Mouse (Mus musculus): ENCODE measurements around the gene Angptl4. TPM values are rescaled to one million over a fixed set of nuclear protein-coding genes. Genes with fewer than 3 reads are reported as not detected.
"Not testable (repeated sequence)": the region's sequence is repeated elsewhere in the genome, so short reads cannot be mapped to it uniquely, and the experiment has no call there.

The Angptl4 gene
- polyA plus RNA-seq, 1 experiment, result 19.2 TPM

DNA sequence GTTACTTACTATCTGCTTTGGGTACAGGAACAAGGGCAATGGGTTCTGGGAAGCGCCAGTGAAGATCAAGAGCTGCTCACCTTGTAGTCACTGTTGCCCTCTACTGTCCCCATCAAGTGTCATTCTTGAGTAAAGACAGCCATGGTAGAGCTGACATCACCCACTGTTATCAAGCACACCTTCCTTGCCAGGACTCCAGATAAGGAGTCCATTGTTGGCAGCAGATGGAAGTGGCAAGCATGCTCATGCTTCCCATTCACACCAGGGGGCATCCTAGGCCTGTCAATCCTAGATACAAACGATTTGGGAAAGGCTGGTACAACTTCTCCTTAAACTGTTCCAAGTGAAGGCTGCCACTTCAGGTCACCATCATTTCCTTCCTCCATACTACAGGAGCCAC is 35.6 kb downstream of the Angptl4 start:
- no peak overlapping the region for H3K27ac ChIP-seq (ENCODE audit: insufficient read depth, low read depth, low read length)
- DNase-seq, result peak; percentile 55
- H3K4me1 ChIP-seq (ENCODE audit: control insufficient read depth, insufficient read depth, low read length), result peaks cover 2% of the 10 kb centered on the region; the same call in 1 of the 2 replicates
- no peaks in the 10 kb centered on the region for H3K27me3 ChIP-seq (replicated peaks; ENCODE audit: control insufficient read depth, insufficient read depth, low read length)
- no peak overlapping the region for H3K4me3 ChIP-seq (ENCODE audit: insufficient read depth, low read depth, low read length)
- peaks cover 1% of the 10 kb centered on the region for H3K36me3 ChIP-seq (ENCODE audit: control insufficient read depth, insufficient read depth, low read length)
- TF ChIP-seq CTCF (conservative IDR thresholded peaks at IDR 0.05; ENCODE audit: insufficient read depth, insufficient read length, low read depth, low read length) (peak; percentile 96), POLR2A (IDR thresholded peaks at IDR 0.05; ENCODE audit: low read depth, low read length) (no peak)
- 52% methylated on average over 2 of the region's 2 CpGs for WGBS

DNA sequence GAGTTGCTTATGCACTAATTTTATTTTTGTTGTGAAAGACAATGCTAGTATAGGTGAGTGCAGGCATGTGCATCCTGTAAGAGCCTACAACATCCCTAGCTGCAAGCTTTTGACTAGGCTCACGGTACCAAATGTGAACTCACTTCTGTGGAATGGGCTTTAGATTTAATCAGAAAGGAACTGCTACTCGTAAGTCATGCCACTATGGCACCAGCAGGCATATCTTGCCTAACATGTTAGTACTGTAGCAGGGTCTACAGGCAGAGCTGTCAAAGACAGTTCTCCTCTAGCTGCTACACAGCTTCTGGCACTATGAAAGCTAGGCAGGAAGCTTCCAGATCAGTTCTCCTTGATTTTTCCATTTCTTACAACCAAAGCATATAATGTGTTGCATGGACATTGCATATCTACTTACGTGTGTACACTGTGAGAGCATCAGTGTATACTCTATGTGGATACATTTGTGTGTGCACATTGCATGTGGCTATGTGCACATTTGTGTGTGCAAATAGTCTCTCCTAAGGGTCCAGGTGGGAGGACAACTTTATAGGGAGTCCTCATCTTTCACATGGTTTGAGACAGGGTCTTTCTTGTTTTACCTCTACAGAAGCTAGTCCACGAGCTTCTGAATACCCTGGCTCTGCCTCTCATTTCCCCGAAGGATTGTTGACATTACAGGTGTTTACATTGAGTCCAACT is 36.8 kb downstream of the Angptl4 start:
- H3K4me3 ChIP-seq (ENCODE audit: insufficient read depth, low read depth, low read length), result no peak overlapping the region

DNA sequence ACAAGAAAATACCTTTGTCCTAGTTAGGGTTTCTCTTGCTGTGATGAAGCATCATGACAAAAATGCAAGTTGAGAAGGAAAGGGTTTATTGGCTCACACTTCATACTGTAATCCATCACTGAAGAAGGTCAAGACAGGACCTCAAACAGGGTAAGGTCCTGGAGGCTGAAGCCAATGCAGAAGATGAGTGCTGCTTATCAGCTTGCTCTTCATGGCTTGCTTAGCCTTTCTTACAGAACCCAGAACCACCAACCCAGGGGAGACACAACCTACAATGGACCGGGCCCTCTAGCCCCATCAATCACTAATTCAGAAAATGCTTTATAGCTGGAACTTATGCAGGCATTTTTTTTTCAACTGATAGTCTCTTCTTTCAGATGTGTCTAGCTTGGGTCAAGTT is 39.2 kb downstream of the Angptl4 start:
- no peak overlapping the region for H3K4me3 ChIP-seq (ENCODE audit: insufficient read depth, low read depth, low read length)
- TF ChIP-seq CTCF (conservative IDR thresholded peaks at IDR 0.05; ENCODE audit: insufficient read depth, insufficient read length, low read depth, low read length), result no peak
- no peak for TF ChIP-seq POLR2A (IDR thresholded peaks at IDR 0.05; ENCODE audit: low read depth, low read length)
- DNase-seq, result no peak
- H3K4me1 ChIP-seq (ENCODE audit: control insufficient read depth, insufficient read depth, low read length), result no peaks in the 10 kb centered on the region; the same call in 1 of the 2 replicates
- WGBS, result 89% methylated on average over 1 of the region's 1 CpGs
- no peaks in the 10 kb centered on the region for H3K27me3 ChIP-seq (replicated peaks; ENCODE audit: control insufficient read depth, insufficient read depth, low read length)
- H3K36me3 ChIP-seq (ENCODE audit: control insufficient read depth, insufficient read depth, low read length), result no peaks in the 10 kb centered on the region; the same call in 1 of the 2 replicates
- H3K27ac ChIP-seq (ENCODE audit: insufficient read depth, low read depth, low read length), result no peak overlapping the region

More for the DNA sequence above, 36.8 kb downstream of the Angptl4 start:
- Histone ChIP-seq H3K27ac (ENCODE audit: insufficient read depth, low read depth, low read length) (no peak overlapping the region), H3K36me3 (ENCODE audit: control insufficient read depth, insufficient read depth, low read length) (peaks cover 1% of the 10 kb centered on the region), H3K27me3 (replicated peaks; ENCODE audit: control insufficient read depth, insufficient read depth, low read length) (no peaks in the 10 kb centered on the region), H3K4me1 (ENCODE audit: control insufficient read depth, insufficient read depth, low read length) (no peaks in the 10 kb centered on the region; the same call in 1 of the 2 replicates)
- DNase-seq, result no peak
- WGBS, result 84% methylated on average over 5 of the region's 5 CpGs
- no peak for TF ChIP-seq POLR2A (IDR thresholded peaks at IDR 0.05; ENCODE audit: low read depth, low read length)

DNA sequence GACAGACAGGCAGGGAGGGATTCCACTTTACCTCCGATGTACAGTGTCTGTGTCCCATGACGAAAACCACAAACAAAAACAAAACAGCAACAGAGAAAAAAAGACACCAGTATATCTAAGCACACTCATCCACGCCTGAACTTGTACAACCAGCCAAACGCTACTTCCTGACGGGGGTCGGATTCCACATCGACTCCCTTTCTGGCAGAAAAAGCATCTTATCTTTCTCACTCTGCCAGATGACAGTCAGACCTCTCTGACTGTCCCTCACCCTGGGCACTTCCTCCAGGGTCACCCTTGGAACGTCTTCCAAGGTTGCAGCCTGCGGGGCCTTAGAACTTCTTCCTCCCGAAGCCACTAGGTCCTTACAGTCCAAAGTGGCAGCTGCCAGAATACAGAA is 48.1 kb downstream of the Angptl4 start:
- 45% methylated on average over 10 of the region's 10 CpGs for WGBS
- H3K4me3 ChIP-seq (ENCODE audit: insufficient read depth, low read depth, low read length), result not testable (repeated sequence)

DNA sequence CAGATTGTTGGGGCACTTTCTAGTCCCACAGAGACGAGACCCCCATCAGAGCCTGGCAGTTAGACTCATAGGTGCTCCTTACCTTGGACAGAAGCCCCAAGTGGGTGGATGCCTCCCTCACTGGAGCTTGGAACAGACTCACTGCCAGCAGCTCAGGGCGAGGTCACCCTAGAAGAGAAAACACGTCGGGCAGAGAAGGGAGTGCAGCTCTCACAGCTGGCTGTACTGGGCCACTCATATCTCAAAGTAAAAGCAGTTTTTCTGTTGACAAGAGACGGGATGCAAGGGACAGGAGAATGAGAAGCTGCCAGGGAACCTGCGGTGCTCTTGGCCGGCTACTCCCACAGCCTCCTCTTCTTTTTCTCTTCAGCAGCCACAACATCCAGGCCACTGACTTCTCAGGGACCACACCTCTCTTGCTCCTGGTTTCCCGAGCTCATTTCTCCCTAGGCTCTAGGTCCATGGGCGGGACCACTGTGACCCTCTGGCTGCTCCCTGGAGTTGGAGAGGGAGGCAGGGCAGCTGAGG is 49.0 kb downstream of the Angptl4 start:
- WGBS, result 41% methylated on average over 9 of the region's 9 CpGs
- H3K27ac ChIP-seq (ENCODE audit: insufficient read depth, low read depth, low read length); H3K36me3 ChIP-seq (ENCODE audit: control insufficient read depth, insufficient read depth, low read length); H3K4me1 ChIP-seq (ENCODE audit: control insufficient read depth, insufficient read depth, low read length); H3K4me3 ChIP-seq (ENCODE audit: insufficient read depth, low read depth, low read length); H3K27me3 ChIP-seq (replicated peaks; ENCODE audit: control insufficient read depth, insufficient read depth, low read length); DNase-seq: not testable (repeated sequence)

More for the DNA sequence above, 48.1 kb downstream of the Angptl4 start:
- not testable (repeated sequence) for H3K27me3 ChIP-seq (replicated peaks; ENCODE audit: control insufficient read depth, insufficient read depth, low read length); H3K27ac ChIP-seq (ENCODE audit: insufficient read depth, low read depth, low read length); H3K4me1 ChIP-seq (ENCODE audit: control insufficient read depth, insufficient read depth, low read length); DNase-seq; H3K36me3 ChIP-seq (ENCODE audit: control insufficient read depth, insufficient read depth, low read length)

DNA sequence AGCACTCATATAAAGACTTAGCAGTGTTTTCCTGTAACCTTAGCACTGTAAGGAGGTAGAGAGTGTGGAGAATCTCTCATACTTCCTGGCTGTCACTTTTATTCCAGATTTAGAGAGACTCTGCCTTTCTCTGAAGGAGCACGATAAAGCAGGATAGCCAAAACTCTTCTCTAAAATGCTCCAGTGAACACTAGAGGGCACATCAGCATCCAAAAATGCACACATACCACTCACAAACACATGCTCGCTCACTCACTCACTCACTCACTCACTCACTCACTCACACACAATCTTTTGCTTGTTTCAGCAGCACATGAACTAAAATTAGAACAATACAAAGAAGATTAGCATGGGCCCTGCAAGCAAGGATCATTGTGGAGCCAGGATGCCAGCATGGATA is 52.4 kb downstream of the Angptl4 start:
- H3K4me3 ChIP-seq (ENCODE audit: insufficient read depth, low read depth, low read length), result no peak overlapping the region
- 31% methylated on average over 2 of the region's 2 CpGs for WGBS
- no peak overlapping the region for H3K27ac ChIP-seq (ENCODE audit: insufficient read depth, low read depth, low read length)
- H3K27me3 ChIP-seq (replicated peaks; ENCODE audit: control insufficient read depth, insufficient read depth, low read length), result no peaks in the 10 kb centered on the region
- TF ChIP-seq CTCF (conservative IDR thresholded peaks at IDR 0.05; ENCODE audit: insufficient read depth, insufficient read length, low read depth, low read length) (no peak; the same call in 1 of the 2 replicates), POLR2A (IDR thresholded peaks at IDR 0.05; ENCODE audit: low read depth, low read length) (no peak)
- peak; percentile 40 for DNase-seq
- no peaks in the 10 kb centered on the region for H3K36me3 ChIP-seq (ENCODE audit: control insufficient read depth, insufficient read depth, low read length)
- no peaks in the 10 kb centered on the region for H3K4me1 ChIP-seq (ENCODE audit: control insufficient read depth, insufficient read depth, low read length)

DNA sequence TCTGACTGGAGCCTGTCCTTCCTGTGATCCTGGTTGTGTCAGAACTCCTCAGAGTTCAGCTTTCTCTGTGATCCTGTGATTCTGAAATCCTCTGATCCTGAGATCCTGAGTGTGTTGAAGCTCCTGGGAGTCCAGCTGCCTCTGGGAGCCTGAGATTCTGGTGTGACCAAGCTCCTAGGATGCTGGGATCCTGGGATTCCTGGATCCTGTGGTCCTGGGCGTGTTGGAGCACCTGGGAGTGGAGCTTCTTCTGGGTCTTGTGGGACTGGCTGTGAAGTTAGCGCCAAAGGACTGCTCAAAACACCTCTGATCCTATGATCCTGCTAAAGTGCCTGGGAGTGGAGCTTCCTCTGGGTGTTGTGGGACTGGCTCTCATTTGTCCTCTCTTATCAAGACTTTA is 53.2 kb downstream of the Angptl4 start:
- H3K27me3 ChIP-seq (replicated peaks; ENCODE audit: control insufficient read depth, insufficient read depth, low read length), result no peaks in the 10 kb centered on the region
- H3K36me3 ChIP-seq (ENCODE audit: control insufficient read depth, insufficient read depth, low read length), result no peaks in the 10 kb centered on the region
- no peak overlapping the region for H3K27ac ChIP-seq (ENCODE audit: insufficient read depth, low read depth, low read length)
- no peak overlapping the region for H3K4me3 ChIP-seq (ENCODE audit: insufficient read depth, low read depth, low read length)
- WGBS, result 84% methylated on average over 2 of the region's 2 CpGs
- no peak for TF ChIP-seq POLR2A (IDR thresholded peaks at IDR 0.05; ENCODE audit: low read depth, low read length)
- TF ChIP-seq CTCF (conservative IDR thresholded peaks at IDR 0.05; ENCODE audit: insufficient read depth, insufficient read length, low read depth, low read length), result no peak
- no peaks in the 10 kb centered on the region for H3K4me1 ChIP-seq (ENCODE audit: control insufficient read depth, insufficient read depth, low read length)
- no peak for DNase-seq

Other genes starting within 250 kb of the Angptl4 start
- 1.5 and 2.7 TPM in 2 replicates for gene Myo1f, start 226.1 kb downstream of the Angptl4 start, polyA plus RNA-seq (2012; rRNA removed)
- 43.2 and 44.0 TPM in 2 replicates for gene Zfp414, start 152.7 kb downstream of the Angptl4 start, polyA plus RNA-seq (2012; rRNA removed)
- 0.34 and 0.48 TPM in 2 replicates for gene Pram1, start 143.8 kb downstream of the Angptl4 start, polyA plus RNA-seq (2012; rRNA removed)
- gene Hnrnpm, start 95.0 kb downstream of the Angptl4 start, polyA plus RNA-seq (2012; rRNA removed), result 49.9 and 50.7 TPM in 2 replicates
- gene March2, start 63.2 kb downstream of the Angptl4 start, polyA plus RNA-seq (2012; rRNA removed), result 95.8 and 102 TPM in 2 replicates
- 291 and 303 TPM in 2 replicates for gene Rab11b, start 21.3 kb downstream of the Angptl4 start, polyA plus RNA-seq (2012; rRNA removed)
- gene Kank3, start 28.7 kb upstream of the Angptl4 start, polyA plus RNA-seq (2012; rRNA removed), result 83.0 and 89.3 TPM in 2 replicates
- 620 and 1,023 TPM in 2 replicates for gene Rps28, start 42.7 kb upstream of the Angptl4 start, polyA plus RNA-seq (2012; rRNA removed)
- 672 and 745 TPM in 2 replicates for gene Ndufa7, start 42.7 kb upstream of the Angptl4 start, polyA plus RNA-seq (2012; rRNA removed)
- 71.3 and 87.8 TPM in 2 replicates for gene Cd320, start 61.3 kb upstream of the Angptl4 start, polyA plus RNA-seq (2012; rRNA removed)
- gene Gm7029, start 92.0 kb upstream of the Angptl4 start, polyA plus RNA-seq (2012; rRNA removed), result not detected in 2 replicates
- gene Kifc1, start 108.8 kb upstream of the Angptl4 start, polyA plus RNA-seq (2012; rRNA removed), result 1.3 and 1.6 TPM in 2 replicates
- not detected in 2 replicates for gene Platr17, start 123.3 kb upstream of the Angptl4 start, polyA plus RNA-seq (2012; rRNA removed)
- gene Daxx, start 127.6 kb upstream of the Angptl4 start, polyA plus RNA-seq (2012; rRNA removed), result 33.3 and 35.0 TPM in 2 replicates
- 106 and 112 TPM in 2 replicates for gene Tapbp, start 134.1 kb upstream of the Angptl4 start, polyA plus RNA-seq (2012; rRNA removed)
- gene Zbtb22, start 134.1 kb upstream of the Angptl4 start, polyA plus RNA-seq (2012; rRNA removed), result 31.6 and 54.0 TPM in 2 replicates
- 61.8 and 78.6 TPM in 2 replicates for gene Rgl2, start 147.7 kb upstream of the Angptl4 start, polyA plus RNA-seq (2012; rRNA removed)
- gene Pfdn6, start 158.5 kb upstream of the Angptl4 start, polyA plus RNA-seq (2012; rRNA removed), result 27.4 and 41.1 TPM in 2 replicates
- gene Wdr46, start 158.8 kb upstream of the Angptl4 start, polyA plus RNA-seq (2012; rRNA removed), result 15.3 and 16.0 TPM in 2 replicates
- 6.7 and 7.8 TPM in 2 replicates for gene B3galt4, start 169.7 kb upstream of the Angptl4 start, polyA plus RNA-seq (2012; rRNA removed)
- gene Vps52, start 174.0 kb upstream of the Angptl4 start, polyA plus RNA-seq (2012; rRNA removed), result 54.2 and 60.5 TPM in 2 replicates
- 342 and 406 TPM in 2 replicates for gene Rps18, start 174.2 kb upstream of the Angptl4 start, polyA plus RNA-seq (2012; rRNA removed)
- 1,162 and 1,255 TPM in 2 replicates for gene H2-K1, start 218.5 kb upstream of the Angptl4 start, polyA plus RNA-seq (2012; rRNA removed)
- gene Ring1, start 242.8 kb upstream of the Angptl4 start, polyA plus RNA-seq (2012; rRNA removed), result 30.4 and 36.3 TPM in 2 replicates
- gene H2-Ke6, start 246.2 kb upstream of the Angptl4 start, polyA plus RNA-seq (2012; rRNA removed), result 165 and 208 TPM in 2 replicates
- 90.4 and 106 TPM in 2 replicates for gene Slc39a7, start 249.9 kb upstream of the Angptl4 start, polyA plus RNA-seq (2012; rRNA removed)
- gene Rxrb, start 250.0 kb upstream of the Angptl4 start, polyA plus RNA-seq (2012; rRNA removed), result 49.3 and 59.2 TPM in 2 replicates

Data from kidney, adult 2 months (tissue).